In genomic region chr1:130804279-130804678, GRCm38 (mm10) we compare ENCODE assay signal across 27 mouse cellular contexts. TPM values are rescaled to one million over a fixed set of nuclear protein-coding genes. Genes with fewer than 3 reads are reported as not detected.
DNase-seq lines count a peak whose midpoint lies in the region; ATAC-seq and TF ChIP-seq lines count a peak whose summit lies in the region.
"Had no signal": no experiment of that assay in that cellular context is flagged by ENCODE, and none has a peak within 500 bp of the region (broad histone marks: within the 10 kb centered on the region; RNA-seq: fewer than 3 reads in every experiment).

No protein-coding gene starts in this region.

- peak overlapping the region; percentile 24; the same call in 1 of the 2 replicates for H3K4me2 ChIP-seq in heart, embryonic 12.5 days
- no peak overlapping the region for H3K4me2 ChIP-seq in midbrain, embryonic 11.5 days
- H3K4me2 ChIP-seq in midbrain, embryonic 14.5 days (ENCODE audit: low read length): no peak overlapping the region
- no peak overlapping the region for H3K4me2 ChIP-seq in forebrain, embryonic 11.5 days (ENCODE audit: low read depth, low read length, severe bottlenecking)
- H3K4me2 ChIP-seq: hindbrain, embryonic 15.5 days; midbrain, embryonic 13.5 days had no signal

- WGBS in heart, embryonic 12.5 days: 39% methylated on average over 6 of the region's 6 CpGs
- 51% methylated on average over 6 of the region's 6 CpGs for WGBS in kidney, adult 2 months
- 77% methylated on average over 6 of the region's 6 CpGs for WGBS in midbrain, embryonic 11.5 days
- 75% methylated on average over 6 of the region's 6 CpGs for WGBS in midbrain, embryonic 14.5 days
- WGBS in forebrain, embryonic 11.5 days: 74% methylated on average over 6 of the region's 6 CpGs

- peak overlapping the region; percentile 60; the same call in 1 of the 2 replicates for H3K27ac ChIP-seq in heart, embryonic 12.5 days (ENCODE audit: poor library complexity, severe bottlenecking)
- peak overlapping the region; percentile 29; the same call in 1 of the 2 replicates for H3K27ac ChIP-seq in kidney, adult 2 months (ENCODE audit: insufficient read depth, low read depth, low read length)
- H3K27ac ChIP-seq in midbrain, embryonic 11.5 days (ENCODE audit: low read depth, low read length): no peak overlapping the region
- no peak overlapping the region for H3K27ac ChIP-seq in midbrain, embryonic 14.5 days (replicated peaks; ENCODE audit: low read depth, low read length)
- no peak overlapping the region for H3K27ac ChIP-seq in forebrain, embryonic 11.5 days (ENCODE audit: low read depth, low read length)
- H3K27ac ChIP-seq: hindbrain, embryonic 15.5 days; layer of hippocampus, adult 2 months; midbrain, embryonic 13.5 days had no signal

- H3K9ac ChIP-seq in heart, embryonic 12.5 days: no peak overlapping the region; the same call in 1 of the 2 replicates
- no peak overlapping the region for H3K9ac ChIP-seq in midbrain, embryonic 11.5 days (ENCODE audit: low read length)
- no peak overlapping the region for H3K9ac ChIP-seq in midbrain, embryonic 14.5 days (replicated peaks; ENCODE audit: low read length)
- H3K9ac ChIP-seq in forebrain, embryonic 11.5 days (ENCODE audit: low read length): no peak overlapping the region
- H3K9ac ChIP-seq: hindbrain, embryonic 15.5 days; midbrain, embryonic 13.5 days had no signal

- intact Hi-C loops in heart, postnatal 36 days (cut with DNase I): no loop called here

- H3K9me3 ChIP-seq in heart, embryonic 12.5 days (replicated peaks): no peaks in the 10 kb centered on the region
- H3K9me3 ChIP-seq in midbrain, embryonic 11.5 days (ENCODE audit: control insufficient read depth, low read length): no peaks in the 10 kb centered on the region
- no peaks in the 10 kb centered on the region for H3K9me3 ChIP-seq in midbrain, embryonic 14.5 days (ENCODE audit: control insufficient read depth, low read length)
- H3K9me3 ChIP-seq in forebrain, embryonic 11.5 days (ENCODE audit: control insufficient read depth, low read length): no peaks in the 10 kb centered on the region
- H3K9me3 ChIP-seq: hindbrain, embryonic 15.5 days; midbrain, embryonic 13.5 days had no signal

- 0 out of 2 replicates have a peak, but pooled peaks cover 11% of the 10 kb centered on the region for H3K27me3 ChIP-seq in heart, embryonic 12.5 days (replicated peaks)
- H3K27me3 ChIP-seq in kidney, adult 2 months (replicated peaks; ENCODE audit: control insufficient read depth, insufficient read depth, low read length): no peaks in the 10 kb centered on the region
- H3K27me3 ChIP-seq in midbrain, embryonic 11.5 days (ENCODE audit: control insufficient read depth, insufficient read depth, low read length): no peaks in the 10 kb centered on the region
- H3K27me3 ChIP-seq in midbrain, embryonic 14.5 days (ENCODE audit: control insufficient read depth, insufficient read depth, low read length): no peaks in the 10 kb centered on the region
- no peaks in the 10 kb centered on the region for H3K27me3 ChIP-seq in forebrain, embryonic 11.5 days (ENCODE audit: control insufficient read depth, insufficient read depth, low read length)
- H3K27me3 ChIP-seq: hindbrain, embryonic 15.5 days; midbrain, embryonic 13.5 days had no signal

- TF ChIP-seq POLR2A in kidney, adult 2 months (IDR thresholded peaks at IDR 0.05; ENCODE audit: low read depth, low read length): no peak

- no peak overlapping the region for H3K4me3 ChIP-seq in heart, embryonic 12.5 days
- no peak overlapping the region for H3K4me3 ChIP-seq in kidney, adult 2 months (ENCODE audit: insufficient read depth, low read depth, low read length)
- no peak overlapping the region for H3K4me3 ChIP-seq in midbrain, embryonic 11.5 days (ENCODE audit: low read depth, low read length)
- H3K4me3 ChIP-seq in midbrain, embryonic 14.5 days (replicated peaks; ENCODE audit: low read depth, low read length): no peak overlapping the region
- no peak overlapping the region for H3K4me3 ChIP-seq in forebrain, embryonic 11.5 days (ENCODE audit: low read depth, low read length)
- H3K4me3 ChIP-seq: hindbrain, embryonic 15.5 days; layer of hippocampus, adult 2 months; midbrain, embryonic 13.5 days had no signal

- H3K36me3 ChIP-seq in heart, embryonic 12.5 days: no peaks in the 10 kb centered on the region
- no peaks in the 10 kb centered on the region for H3K36me3 ChIP-seq in kidney, adult 2 months (ENCODE audit: control insufficient read depth, insufficient read depth, low read length)
- H3K36me3 ChIP-seq in midbrain, embryonic 11.5 days (ENCODE audit: control insufficient read depth, insufficient read depth, low read length): no peaks in the 10 kb centered on the region
- no peaks in the 10 kb centered on the region for H3K36me3 ChIP-seq in midbrain, embryonic 14.5 days (ENCODE audit: control insufficient read depth, insufficient read depth, low read length)
- no peaks in the 10 kb centered on the region for H3K36me3 ChIP-seq in forebrain, embryonic 11.5 days (ENCODE audit: control insufficient read depth, insufficient read depth, low read length)
- H3K36me3 ChIP-seq: hindbrain, embryonic 15.5 days; midbrain, embryonic 13.5 days had no signal

- TF ChIP-seq CTCF in kidney, adult 2 months (conservative IDR thresholded peaks at IDR 0.05; ENCODE audit: insufficient read depth, insufficient read length, low read depth, low read length): no peak

- H3K4me1 ChIP-seq in heart, embryonic 12.5 days (replicated peaks): peaks cover 29% of the 10 kb centered on the region
- no peaks in the 10 kb centered on the region for H3K4me1 ChIP-seq in kidney, adult 2 months (ENCODE audit: control insufficient read depth, insufficient read depth, low read length)
- H3K4me1 ChIP-seq in midbrain, embryonic 11.5 days (ENCODE audit: control insufficient read depth, insufficient read depth, low read length): no peaks in the 10 kb centered on the region
- H3K4me1 ChIP-seq in midbrain, embryonic 14.5 days (ENCODE audit: control insufficient read depth, insufficient read depth, low read length): no peaks in the 10 kb centered on the region
- no peaks in the 10 kb centered on the region for H3K4me1 ChIP-seq in forebrain, embryonic 11.5 days (replicated peaks; ENCODE audit: control insufficient read depth, insufficient read depth, low read length)
- H3K4me1 ChIP-seq: hindbrain, embryonic 15.5 days; midbrain, embryonic 13.5 days had no signal

- no peak for DNase-seq in heart, postnatal 36 days
- DNase-seq in kidney, adult 2 months: no peak
- no peak for DNase-seq in kidney, postnatal 10 days
- DNase-seq in midbrain, embryonic 11.5 days (ENCODE audit: low spot score, missing footprints): peak; percentile 21
- DNase-seq in midbrain, embryonic 14.5 days: no peak
- no peak for DNase-seq in forebrain, embryonic 11.5 days (ENCODE audit: low spot score)
- DNase-seq: cerebellum, adult 2 months; cerebellum, postnatal 36 days; kidney, postnatal 14 days; layer of hippocampus, postnatal 36 days; liver; spleen, adult 18-20 months; thymus, postnatal 36 days had no signal

- ATAC-seq in heart, embryonic 12.5 days (ENCODE audit: insufficient number of reproducible peaks, low FRiP score): peak; percentile 33; the same call in 1 of the 2 replicates
- ATAC-seq in midbrain, embryonic 11.5 days (ENCODE audit: low FRiP score): no peak
- ATAC-seq in midbrain, embryonic 14.5 days (ENCODE audit: low FRiP score, low TSS enrichment): no peak
- ATAC-seq in forebrain, embryonic 11.5 days (replicated peaks; ENCODE audit: low FRiP score): no peak
- ATAC-seq: forebrain, embryonic 16.5 days; intestine, postnatal 0 days; midbrain, embryonic 13.5 days had no signal

RNA-seq across cellular contexts. Expression of gene Fcamr, which starts 3.6 kb away (rescaled TPM):
- 0.15 and 0.21 TPM in 2 replicates for polyA plus RNA-seq in heart, embryonic 12.5 days (2016; fragmentation: Nextera tagmentation; extraction: Ambion mirVana)
- total RNA-seq in heart, postnatal 36 days (2021): under 1 TPM; 0.31 to 0.38 TPM
- polyA plus RNA-seq in kidney, adult 2 months (2012; rRNA removed): 4.0 and 4.2 TPM in 2 replicates
- polyA plus RNA-seq in midbrain, embryonic 11.5 days (2014; fragmentation: Nextera tagmentation; extraction: Ambion mirVana): not detected in 2 replicates
- not detected in 2 replicates for polyA plus RNA-seq in midbrain, embryonic 14.5 days (2014; fragmentation: Nextera tagmentation; extraction: Ambion mirVana)
- not detected in 2 replicates for polyA plus RNA-seq in forebrain, embryonic 11.5 days (2014; fragmentation: Nextera tagmentation; extraction: Ambion mirVana)
- total RNA-seq: adrenal gland, postnatal 4 days; layer of hippocampus, adult 2 months; layer of hippocampus, postnatal 36 days; left cerebral cortex, postnatal 25 days; megakaryocyte progenitor cell, adult 5-6 weeks had no signal
- polyA plus RNA-seq: embryonic facial prominence, embryonic 11.5 days; forebrain, embryonic 16.5 days; hindbrain, embryonic 15.5 days; liver, embryonic 16.5 days; midbrain, embryonic 13.5 days; neural tube, embryonic 14.5 days had no signal

RNA-seq across cellular contexts. Expression of gene Pigr, which starts 22.2 kb away (rescaled TPM):
- polyA plus RNA-seq in heart, embryonic 12.5 days (2016; fragmentation: Nextera tagmentation; extraction: Ambion mirVana): not detected in 2 replicates
- not detected for total RNA-seq in heart, postnatal 36 days (2021)
- 16.9 and 26.4 TPM in 2 replicates for polyA plus RNA-seq in kidney, adult 2 months (2012; rRNA removed)
- not detected in 2 replicates for polyA plus RNA-seq in midbrain, embryonic 11.5 days (2014; fragmentation: Nextera tagmentation; extraction: Ambion mirVana)
- not detected in 2 replicates for polyA plus RNA-seq in midbrain, embryonic 14.5 days (2014; fragmentation: Nextera tagmentation; extraction: Ambion mirVana)
- not detected in 2 replicates for polyA plus RNA-seq in forebrain, embryonic 11.5 days (2014; fragmentation: Nextera tagmentation; extraction: Ambion mirVana)
- total RNA-seq: heart, postnatal 10 days; layer of hippocampus, adult 2 months; layer of hippocampus, postnatal 36 days; left cerebral cortex, postnatal 25 days; megakaryocyte progenitor cell, adult 5-6 weeks had no signal
- polyA plus RNA-seq: embryonic facial prominence, embryonic 11.5 days; forebrain, embryonic 16.5 days; hindbrain, embryonic 15.5 days; midbrain, embryonic 13.5 days; neural tube, embryonic 14.5 days; stomach, embryonic 14.5 days had no signal

Comparison
In these comparisons a context has a peak if more than half of its experiments do, and no peak if none do; other contexts are left out.
1. H3K27ac ChIP-seq: peak in heart, embryonic 12.5 days (single experiment) and kidney, adult 2 months (single experiment); none in midbrain, embryonic 11.5 days (single experiment), midbrain, embryonic 14.5 days (single experiment) and forebrain, embryonic 11.5 days (single experiment).
2. RNA of gene Pigr, which starts 22.2 kb away (polyA plus RNA-seq): 16.9 to 26.4 TPM in kidney, adult 2 months; not detected in heart, embryonic 12.5 days, not detected in midbrain, embryonic 11.5 days, not detected in midbrain, embryonic 14.5 days and not detected in forebrain, embryonic 11.5 days; every median in the first group is over 10 times any median in the second.